Mouse (Mus musculus): ENCODE data around the gene Ctdsp2. TPM values are rescaled to one million over a fixed set of nuclear protein-coding genes. Genes with fewer than 3 reads are reported as not detected.

Gene Ctdsp2
- total and polyA plus RNA-seq, 3 experiments: 8.9 to 21.9 (median 20.2) TPM

- no peaks in the 10 kb centered on the region for H3K36me3 ChIP-seq (replicated peaks in 1 of 2; ENCODE audit: control insufficient read depth in 1 of 2, insufficient read depth in 1 of 2, low read length in 1 of 2)
- 0 out of 2 replicates have a peak, but pooled peaks have one; percentile 17 for TF ChIP-seq BHLHE40 (IDR thresholded peaks at IDR 0.05; ENCODE audit: low read depth, low read length)
- TF ChIP-seq CHD2 (IDR thresholded peaks at IDR 0.05; ENCODE audit: low read length): no peak
- TF ChIP-seq MEF2A (IDR thresholded peaks at IDR 0.05; ENCODE audit: borderline replicate concordance, low read depth, low read length): no peak
- no peak for TF ChIP-seq ZC3H11A (IDR thresholded peaks at IDR 0.05; ENCODE audit: low read depth, low read length)
- H3K79me2 ChIP-seq (replicated peaks; ENCODE audit: control insufficient read depth, extremely low read depth, insufficient read depth, poor library complexity, severe bottlenecking): no peaks in the 10 kb centered on the region
- DNase-seq (ENCODE audit: extremely low read depth): peak; percentile 39
- in situ Hi-C loops (cut with MboI; ENCODE audit: low pct_ligation_motif_present, low pct_unique_long_range_greater_than_20kb, low sequenced_read_pairs): no loop called here
- H3K27me3 ChIP-seq (replicated peaks): peaks cover 3% of the 10 kb centered on the region
- dilution Hi-C loops (cut with MboI; ENCODE audit: extremely low pct_ligation_motif_present, extremely low pct_unique_long_range_greater_than_20kb, low sequenced_read_pairs): no loop called here
- H3K9ac ChIP-seq (ENCODE audit: insufficient read depth, low read depth): no peak overlapping the region
- no peak overlapping the region for H3K4me3 ChIP-seq (replicated peaks in 1 of 3; ENCODE audit: low read depth in 2 of 3, low read length in 2 of 3, poor library complexity in 1 of 3)
- H3K4me1 ChIP-seq (ENCODE audit: control insufficient read depth in 1 of 2, insufficient read depth in 2 of 2): peaks cover 0 to 22% of the 10 kb centered on the region in 2 experiments; a peak in 2 of 4 replicates
- no peak overlapping the region for H3K4me2 ChIP-seq (ENCODE audit: insufficient read depth, low read depth, poor library complexity, severe bottlenecking)
- no peaks in the 10 kb centered on the region for H3K9me3 ChIP-seq (replicated peaks; ENCODE audit: low read length)
- H3K27ac ChIP-seq (ENCODE audit: insufficient read depth, low read depth): no peak overlapping the region
Measured at GRCm38 (mm10) chr10:126930270-126931121, 48.0 kb upstream of the Ctdsp2 start.

DNA sequence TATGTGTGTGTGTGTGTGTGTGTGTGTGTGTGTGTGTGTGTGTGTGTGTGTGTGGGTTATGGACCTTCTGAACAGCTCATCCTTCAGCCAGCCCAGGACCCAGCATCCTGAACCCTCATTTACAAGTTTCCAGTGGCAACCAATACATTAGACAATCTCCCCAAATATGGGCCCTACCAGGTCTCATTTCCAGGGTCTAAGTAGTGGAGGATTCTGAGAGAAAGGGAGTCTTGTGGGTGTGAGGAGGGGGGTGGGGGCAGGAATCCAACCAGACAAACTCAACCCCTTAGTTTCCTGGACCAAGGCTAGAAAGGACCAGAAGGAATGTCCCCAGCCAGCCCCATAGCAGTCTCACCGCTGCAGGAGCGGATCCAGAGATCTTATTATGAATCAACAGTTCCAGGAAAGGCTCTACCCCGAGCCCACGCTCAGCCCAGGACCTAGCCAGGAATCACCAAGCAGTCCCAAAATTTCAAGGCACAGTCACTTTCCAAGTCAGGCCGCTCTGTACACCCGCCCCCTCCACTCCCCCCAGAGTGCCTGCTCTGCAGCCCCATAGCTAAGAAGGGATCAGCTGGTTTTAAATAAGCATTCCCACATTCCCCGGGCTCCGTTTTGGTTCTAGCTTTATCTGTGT, 47.3 kb upstream of the Ctdsp2 start:
- H3K4me2 ChIP-seq (ENCODE audit: insufficient read depth, low read depth, poor library complexity, severe bottlenecking): no peak overlapping the region
- DNase-seq (ENCODE audit: extremely low read depth): no peak
- peaks cover 0 to 29% of the 10 kb centered on the region in 2 experiments; a peak in 2 of 4 replicates for H3K4me1 ChIP-seq (ENCODE audit: control insufficient read depth in 1 of 2, insufficient read depth in 2 of 2)
- H3K9me3 ChIP-seq (replicated peaks; ENCODE audit: low read length): no peaks in the 10 kb centered on the region
- dilution Hi-C loops (cut with MboI; ENCODE audit: extremely low pct_ligation_motif_present, extremely low pct_unique_long_range_greater_than_20kb, low sequenced_read_pairs): no loop called here
- peaks cover 3% of the 10 kb centered on the region for H3K27me3 ChIP-seq (replicated peaks)
- H3K4me3 ChIP-seq (replicated peaks in 1 of 3; ENCODE audit: low read depth in 2 of 3, low read length in 2 of 3, poor library complexity in 1 of 3): no peak overlapping the region
- in situ Hi-C loops (cut with MboI; ENCODE audit: low pct_ligation_motif_present, low pct_unique_long_range_greater_than_20kb, low sequenced_read_pairs): no loop called here
- no peak for TF ChIP-seq POLR2A (IDR thresholded peaks at IDR 0.05; ENCODE audit: low read depth, low read length)
- no peak for TF ChIP-seq USF1 (IDR thresholded peaks at IDR 0.05; ENCODE audit: low read depth, low read length)
- TF ChIP-seq ZC3H11A (IDR thresholded peaks at IDR 0.05; ENCODE audit: low read depth, low read length): no peak
- TF ChIP-seq EP300 (IDR thresholded peaks at IDR 0.05; ENCODE audit: low read length): no peak
- TF ChIP-seq BHLHE40 (IDR thresholded peaks at IDR 0.05; ENCODE audit: low read depth, low read length): no peak
- TF ChIP-seq IRF4 (IDR thresholded peaks at IDR 0.05; ENCODE audit: low read depth, low read length): no peak
- TF ChIP-seq HCFC1 (IDR thresholded peaks at IDR 0.05; ENCODE audit: low read depth, low read length): no peak
- TF ChIP-seq MAZ (IDR thresholded peaks at IDR 0.05; ENCODE audit: low read depth, low read length): no peak
- TF ChIP-seq NRF1 (IDR thresholded peaks at IDR 0.05; ENCODE audit: low read depth, low read length): no peak
- TF ChIP-seq GABPA (IDR thresholded peaks at IDR 0.05; ENCODE audit: insufficient replicate concordance, low read depth, low read length): no peak
- TF ChIP-seq NELFE (IDR thresholded peaks at IDR 0.05; ENCODE audit: low read depth, low read length): no peak
- TF ChIP-seq MAX (IDR thresholded peaks at IDR 0.05; ENCODE audit: low read length): no peak
- no peak for TF ChIP-seq MAFK (IDR thresholded peaks at IDR 0.05; ENCODE audit: insufficient replicate concordance, low read length)
- no peak for TF ChIP-seq JUND (conservative IDR thresholded peaks at IDR 0.05; ENCODE audit: low read depth, low read length)
- no peak for TF ChIP-seq ZKSCAN1 (IDR thresholded peaks at IDR 0.05; ENCODE audit: borderline replicate concordance, low read depth, low read length)
- no peak for TF ChIP-seq RAD21 (IDR thresholded peaks at IDR 0.05; ENCODE audit: low read depth, low read length)
- no peak for TF ChIP-seq TCF12 (IDR thresholded peaks at IDR 0.05; ENCODE audit: low read depth, low read length)
- no peak for TF ChIP-seq ETS1 (conservative IDR thresholded peaks at IDR 0.05; ENCODE audit: low read depth, low read length)
- no peak overlapping the region for H3K9ac ChIP-seq (ENCODE audit: insufficient read depth, low read depth)
- H3K27ac ChIP-seq (ENCODE audit: insufficient read depth, low read depth): no peak overlapping the region
- H3K36me3 ChIP-seq (replicated peaks in 1 of 2; ENCODE audit: control insufficient read depth in 1 of 2, insufficient read depth in 1 of 2, low read length in 1 of 2): no peaks in the 10 kb centered on the region
- no peaks in the 10 kb centered on the region for H3K79me2 ChIP-seq (replicated peaks; ENCODE audit: control insufficient read depth, extremely low read depth, insufficient read depth, poor library complexity, severe bottlenecking)
